Mouse (Mus musculus) C2C12 (cell line): ENCODE measurements at regions not wholly inside any gene's neighbourhood (a gene's known extent, or its start where the extent isn't known, plus 50 kb on each side); places are given as distances from the start of the nearest gene placed in this dataset.

Source experiments
- CEBPB ChIP-seq: IDR thresholded peaks from one replicate; pipeline ENCODE4 v1.6.1; 2011; ENCODE audit warnings: low read depth, mild to moderate bottlenecking, control low read depth, moderate library complexity
- CTCF ChIP-seq: IDR thresholded peaks from one replicate; pipeline ENCODE4 v1.5.1; 2011; ENCODE audit not compliant: control insufficient read depth, insufficient read depth, insufficient read length
- FOSL1 ChIP-seq: IDR thresholded peaks from one replicate; pipeline ENCODE4 v1.8.0; 2011; ENCODE audit warnings: mild to moderate bottlenecking, low read length; ENCODE audit not compliant: poor library complexity, insufficient read depth, severe bottlenecking
- MAX ChIP-seq: IDR thresholded peaks from one replicate; pipeline ENCODE4 v1.6.1; 2011; ENCODE audit warnings: mild to moderate bottlenecking, control low read depth
- MYOD1 ChIP-seq: IDR thresholded peaks from one replicate; pipeline ENCODE4 v1.6.1; 2011; ENCODE audit warnings: low read depth; ENCODE audit not compliant: control insufficient read depth, insufficient read length
- MYOG ChIP-seq: IDR thresholded peaks from one replicate; pipeline ENCODE4 v1.6.1; 2011; ENCODE audit not compliant: control insufficient read depth, insufficient read length; ENCODE audit errors: extremely low read depth
- USF1 ChIP-seq: IDR thresholded peaks from one replicate; pipeline ENCODE4 v1.6.1; 2011; ENCODE audit warnings: low read depth, mild to moderate bottlenecking, control low read depth, moderate library complexity

- no peak for TF ChIP-seq FOSL1
- TF ChIP-seq CTCF: no peak
- TF ChIP-seq MAX: no peak
- TF ChIP-seq MYOD1: no peak
- TF ChIP-seq USF1: no peak
- TF ChIP-seq CEBPB: no peak
- TF ChIP-seq MYOG: no peak
Measured at GRCm38 (mm10) chr5:13922295-13922694, 102.8 kb upstream of the Sema3e start.
